Mouse (Mus musculus): ENCODE results near the gene C3.

C3 gene

GRCm38 (mm10) chr17:57223313-57223712 lies 4.6 kb downstream of the C3 start:
- no peak for DNase-seq (ENCODE audit: low read depth, low spot score)

GRCm38 (mm10) chr17:57221911-57222310 lies 6.0 kb downstream of the C3 start:
- no peak for DNase-seq (ENCODE audit: low read depth, low spot score)

GRCm38 (mm10) chr17:57219884-57220207 lies 8.1 kb downstream of the C3 start:
- peak; percentile 61 for DNase-seq (ENCODE audit: low read depth, low spot score)

DNA sequence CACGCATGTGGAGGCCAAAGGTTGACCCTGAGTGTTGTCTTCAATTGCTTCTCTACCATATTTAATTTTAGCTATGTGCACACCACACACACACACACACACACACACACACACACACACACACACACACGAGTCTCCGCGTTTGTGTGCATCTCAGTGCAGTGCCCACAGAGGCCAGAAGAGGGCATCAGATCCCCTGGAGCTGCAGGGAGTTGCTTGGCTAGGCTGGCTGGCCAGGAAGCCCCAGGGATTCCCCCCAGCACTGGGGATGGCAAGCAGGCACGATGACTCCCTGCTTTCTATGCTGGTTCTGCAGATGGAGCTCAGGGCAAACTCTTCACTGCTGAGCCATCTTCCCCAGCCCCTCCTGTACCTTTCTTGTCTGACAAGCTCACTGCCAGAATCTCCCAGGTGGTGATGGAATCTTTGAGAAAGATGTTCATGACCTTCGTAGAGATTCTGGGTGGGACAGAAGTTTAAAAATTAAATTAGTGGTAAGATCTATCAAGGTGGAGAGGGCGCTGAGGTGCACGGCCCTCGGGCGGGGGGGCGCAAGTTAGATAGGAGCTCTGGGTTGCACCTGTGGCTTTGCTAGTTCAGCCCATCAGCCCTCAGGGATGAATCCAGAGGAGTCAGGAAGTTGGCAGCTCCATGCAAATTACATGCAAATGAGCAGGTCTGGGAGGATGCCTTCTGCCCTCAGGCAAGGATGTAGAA lies 8.6 kb downstream of the C3 start:
- DNase-seq (ENCODE audit: low read depth, low spot score), result peak; percentile 80

DNA sequence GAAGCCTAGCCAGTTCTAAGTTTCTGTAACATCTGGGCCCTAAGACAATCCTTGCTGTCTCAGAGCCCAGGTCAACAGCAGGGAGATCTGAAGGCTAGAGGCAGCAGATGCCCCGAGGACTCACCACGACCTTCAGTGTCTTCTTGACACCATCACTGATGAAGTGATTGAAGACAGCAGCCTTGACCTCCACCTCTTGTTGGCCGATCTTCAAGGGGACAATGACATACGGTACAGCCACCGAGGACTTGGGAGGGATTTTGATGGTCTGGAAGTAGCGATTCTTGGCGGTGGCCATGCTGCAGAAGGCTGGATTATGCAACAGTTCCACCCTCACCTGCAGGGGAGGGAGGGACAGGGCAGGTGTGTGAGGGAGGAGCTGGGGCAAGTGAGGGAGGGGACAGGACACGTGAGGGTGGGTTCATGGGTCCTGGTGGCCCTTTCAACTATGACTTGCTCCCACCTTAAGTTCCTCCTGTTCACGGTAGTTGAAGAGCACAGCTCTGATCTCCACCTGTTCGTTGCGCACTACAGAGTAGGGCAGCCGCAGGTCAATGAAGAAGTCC lies 9.5 kb downstream of the C3 start:
- DNase-seq (ENCODE audit: low read depth, low spot score), result no peak

DNA sequence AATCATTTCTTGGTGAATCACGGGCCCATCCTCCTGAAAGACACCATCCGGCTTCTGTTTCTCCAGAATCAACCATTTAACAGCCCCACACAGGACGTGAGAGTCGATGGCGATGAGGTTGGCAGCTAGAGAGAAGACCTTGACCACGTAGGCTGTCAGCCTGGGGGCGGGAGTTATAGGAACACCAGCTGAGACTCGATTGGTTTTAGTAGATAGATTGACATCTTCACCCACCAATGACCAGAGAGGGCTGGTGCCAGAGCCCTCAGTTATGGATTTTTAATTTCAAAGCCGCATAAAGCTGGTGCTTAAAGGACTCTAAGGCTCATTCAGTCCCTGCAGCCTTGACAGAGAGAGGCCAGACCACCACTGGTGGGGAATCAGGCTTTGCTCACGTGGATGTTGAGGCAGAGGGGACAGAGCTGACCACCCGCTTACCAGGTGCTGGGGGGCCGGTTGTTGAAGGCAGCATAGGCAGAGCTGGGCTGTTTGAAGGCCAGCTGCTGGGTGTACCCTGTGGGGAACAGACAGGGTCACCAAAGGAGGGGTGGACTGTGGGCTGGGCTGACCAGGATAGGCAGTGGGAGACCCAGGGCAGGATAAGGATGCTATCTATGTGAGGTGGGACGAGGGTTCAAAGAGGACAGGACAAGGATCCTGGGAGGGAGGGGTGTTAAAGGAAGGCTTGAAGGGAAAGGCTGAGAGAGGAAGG lies 13.1 kb downstream of the C3 start:
- peak; percentile 32 for DNase-seq (ENCODE audit: low read depth, low spot score)

- DNase-seq (ENCODE audit: low read depth, low spot score), result no peak
Measured at GRCm38 (mm10) chr17:57211501-57211900, 16.4 kb downstream of the C3 start.

DNA sequence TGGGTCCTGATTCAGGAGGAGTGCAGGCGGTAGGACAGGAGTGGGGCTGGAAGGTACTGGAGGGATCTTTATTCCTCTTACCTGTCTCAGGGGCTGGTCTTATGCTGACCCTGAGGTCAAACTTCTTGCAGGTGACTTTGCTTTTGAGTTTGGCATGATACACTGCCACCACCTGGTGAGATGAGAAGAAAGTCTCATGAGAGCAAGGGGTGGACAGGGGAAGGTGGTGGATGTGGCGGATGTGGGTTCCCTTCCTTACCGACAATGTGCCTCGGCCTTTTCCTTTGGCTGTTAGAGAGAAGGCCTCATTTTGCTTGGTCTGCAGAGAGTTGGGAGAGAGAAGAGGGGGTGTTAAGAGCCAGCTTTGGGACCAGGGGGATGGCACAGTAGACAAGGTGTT lies 18.6 kb downstream of the C3 start:
- peak; percentile 62 for DNase-seq (ENCODE audit: low read depth, low spot score)

GRCm38 (mm10) chr17:57207938-57208337 lies 20.0 kb downstream of the C3 start:
- DNase-seq (ENCODE audit: low read depth, low spot score), result no peak

GRCm38 (mm10) chr17:57201841-57202724 lies 25.9 kb downstream of the C3 start:
- no peak for DNase-seq (ENCODE audit: low read depth, low spot score)

DNA sequence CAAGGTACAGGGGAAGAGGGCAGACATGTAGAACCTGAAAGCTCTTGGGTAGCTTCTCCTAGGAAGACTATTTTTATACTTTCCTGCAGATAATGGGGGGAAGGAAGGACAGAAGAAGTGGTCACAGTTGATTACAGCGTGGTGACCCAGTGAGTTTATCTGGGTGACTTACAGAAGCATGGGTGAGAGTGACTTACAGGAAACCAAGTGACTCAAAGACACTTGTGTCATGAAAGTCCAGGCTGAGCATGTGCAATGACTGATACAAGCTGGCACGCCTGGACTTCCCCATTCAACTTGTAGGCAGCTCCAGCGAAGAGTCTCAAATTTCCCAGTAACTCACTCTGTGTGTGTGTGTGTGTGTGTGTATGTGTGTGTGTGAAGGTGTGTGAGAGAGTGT lies 29.7 kb downstream of the C3 start:
- no peak for DNase-seq (ENCODE audit: low read depth, low spot score)

DNA sequence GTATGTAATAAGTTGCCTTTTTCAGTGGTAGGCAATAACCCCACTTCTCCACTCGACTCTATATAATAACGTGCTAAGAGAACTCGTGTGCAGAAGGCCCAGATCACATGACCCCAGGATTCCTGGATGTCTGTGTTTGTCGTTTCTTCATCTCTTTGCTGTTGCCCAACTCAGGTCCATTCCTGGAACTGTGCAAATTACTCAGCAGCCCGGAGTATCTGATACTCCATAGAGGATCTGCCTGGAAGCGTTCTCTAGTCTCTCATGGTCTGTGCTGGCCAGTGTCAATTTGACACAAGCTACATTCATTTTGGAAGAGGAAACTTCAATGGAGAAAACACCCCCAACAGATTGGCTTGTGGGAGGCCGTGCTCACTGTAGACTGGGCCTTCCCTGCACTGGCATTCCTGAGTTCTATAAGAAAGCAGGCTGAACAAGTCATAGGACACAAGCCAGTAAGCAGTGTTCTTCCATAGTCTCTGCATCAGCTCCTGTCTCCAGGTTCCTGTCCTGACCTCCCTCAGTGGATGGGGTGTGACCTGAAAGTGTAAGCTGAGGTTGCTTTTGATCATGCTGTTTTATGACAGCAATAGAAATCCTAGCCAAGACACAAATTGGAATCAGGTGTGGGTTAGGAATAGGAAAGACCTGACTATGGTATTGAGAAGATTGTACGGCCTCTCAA lies 32.5 kb downstream of the C3 start:
- DNase-seq (ENCODE audit: low read depth, low spot score), result no peak

DNA sequence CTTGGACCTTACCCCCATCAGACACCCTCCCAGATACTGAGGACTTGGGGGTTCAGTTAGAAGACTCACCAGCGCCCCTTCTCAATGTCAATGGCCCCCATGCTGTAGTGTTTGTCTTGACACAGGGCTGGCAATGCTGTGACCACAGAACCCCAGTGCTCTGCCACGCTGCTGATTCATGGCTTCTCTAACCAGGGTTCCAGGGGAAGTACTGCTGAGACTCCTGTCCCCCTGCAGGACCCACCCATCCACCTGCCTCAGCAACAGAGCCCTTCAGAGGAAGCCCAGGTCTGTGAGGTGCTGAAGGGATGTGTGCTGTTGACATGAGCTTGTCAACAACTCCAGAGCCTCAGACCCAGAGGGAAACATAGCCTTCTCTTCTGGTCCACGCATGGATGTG lies 33.2 kb downstream of the C3 start:
- no peak for DNase-seq (ENCODE audit: low read depth, low spot score)

DNA sequence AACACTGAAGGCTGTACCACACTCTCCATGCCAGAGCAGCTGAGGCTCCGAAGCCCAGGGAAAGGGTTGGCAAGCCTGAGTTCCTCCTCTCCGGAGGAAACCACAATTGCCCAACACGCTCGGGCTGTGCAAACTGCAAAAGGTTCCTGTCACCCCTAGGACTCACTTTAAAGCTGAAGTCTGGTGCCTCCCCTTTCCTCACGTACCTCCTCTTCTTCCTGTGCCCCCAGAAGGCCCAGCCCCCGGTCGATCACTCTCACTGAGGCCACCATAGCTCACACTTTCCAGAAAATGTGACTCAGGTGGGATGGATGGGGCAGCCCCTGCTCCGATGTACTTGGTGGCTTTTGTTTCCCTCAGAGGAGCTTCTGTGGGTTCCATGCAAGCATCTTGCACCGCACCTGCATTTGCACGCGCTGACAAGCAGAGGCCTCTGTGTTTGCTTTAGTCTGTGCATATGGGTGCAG lies 33.9 kb downstream of the C3 start, which contains the start of gene Tnfsf14:
Gene Tnfsf14 (minus strand): TSS at position 137 of the 467 bp plus-strand sequence.
- DNase-seq (ENCODE audit: low read depth, low spot score), result peak; percentile 76

DNA sequence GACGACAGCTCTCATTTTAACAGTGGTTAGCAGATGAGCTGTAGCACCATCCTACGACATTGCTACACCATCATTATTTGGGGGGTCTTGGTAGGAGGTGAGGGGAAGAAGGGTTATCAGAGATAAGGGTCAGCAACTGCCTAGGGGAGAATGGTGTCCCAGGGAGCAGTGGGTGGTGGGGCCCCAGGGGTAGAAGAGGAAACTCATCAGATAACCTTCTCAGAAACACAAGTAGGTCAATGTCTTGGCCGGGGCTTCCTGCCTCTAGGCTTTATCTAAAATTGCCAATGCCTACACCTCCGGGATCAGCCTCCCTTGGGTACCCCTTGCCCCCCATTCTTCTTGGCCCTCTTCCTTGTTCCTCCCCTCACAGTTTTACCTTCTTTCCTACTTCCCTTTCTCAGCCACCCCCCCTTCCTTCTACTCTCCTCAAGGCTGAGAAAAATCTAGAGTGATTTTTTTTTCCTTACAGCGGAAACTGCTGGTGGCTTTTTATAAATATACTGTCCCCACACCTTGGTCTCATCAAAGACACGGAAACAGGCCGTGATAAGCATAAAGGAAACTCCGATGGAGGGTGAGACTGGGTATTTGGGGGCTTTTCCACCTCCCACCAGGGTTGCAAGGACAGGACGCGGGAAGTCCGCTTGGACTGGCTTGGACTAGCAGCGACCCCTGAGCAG lies 39.3 kb downstream of the C3 start:
- DNase-seq (ENCODE audit: low read depth, low spot score), result peak; percentile 63

DNA sequence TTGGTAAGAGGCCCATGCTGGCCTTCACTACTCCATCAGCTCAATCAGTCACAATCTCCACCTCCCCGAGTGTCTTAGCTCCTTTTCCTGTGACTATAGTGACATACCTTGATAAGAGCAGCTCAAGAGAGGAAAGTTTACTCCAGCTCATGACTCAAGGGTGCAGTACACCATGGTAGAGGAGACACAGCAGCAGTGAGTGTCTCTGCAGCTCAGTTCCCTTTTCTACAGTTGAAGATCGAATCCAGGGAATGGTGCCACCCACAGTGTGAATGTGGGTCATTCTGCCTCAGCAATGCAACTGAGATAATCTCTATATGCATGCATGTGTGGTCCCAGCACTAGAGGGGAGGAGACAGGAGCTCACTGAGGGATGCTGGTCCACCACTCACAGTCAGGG lies 42.3 kb downstream of the C3 start:
- DNase-seq (ENCODE audit: low read depth, low spot score), result no peak

DNA sequence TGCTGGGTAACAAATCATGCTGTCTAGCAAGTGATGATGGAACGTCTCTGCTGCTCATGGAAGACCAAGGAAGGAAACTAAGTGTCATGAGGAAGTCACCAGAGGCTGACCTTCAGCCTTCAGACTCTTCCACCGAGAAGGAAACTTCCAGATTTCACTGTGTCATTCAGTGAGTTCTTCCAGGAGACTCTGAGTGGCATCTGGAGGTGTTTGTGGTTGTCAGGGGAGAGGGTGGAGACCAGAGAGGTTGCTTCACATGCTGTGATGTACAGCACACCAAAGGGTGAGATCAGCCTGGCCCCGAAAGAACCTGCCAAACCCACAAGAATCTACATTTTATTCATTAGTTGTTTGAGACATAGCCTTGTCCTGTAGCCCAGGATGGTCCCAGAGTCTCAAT lies 45.1 kb downstream of the C3 start:
- DNase-seq (ENCODE audit: low read depth, low spot score), result peak; percentile 46

GRCm38 (mm10) chr17:57180363-57180762 lies 47.6 kb downstream of the C3 start:
- peak; percentile 66 for DNase-seq (ENCODE audit: low read depth, low spot score)

GRCm38 (mm10) chr17:57173351-57173750 lies 54.6 kb downstream of the C3 start:
- DNase-seq (ENCODE audit: low read depth, low spot score), result no peak

DNA sequence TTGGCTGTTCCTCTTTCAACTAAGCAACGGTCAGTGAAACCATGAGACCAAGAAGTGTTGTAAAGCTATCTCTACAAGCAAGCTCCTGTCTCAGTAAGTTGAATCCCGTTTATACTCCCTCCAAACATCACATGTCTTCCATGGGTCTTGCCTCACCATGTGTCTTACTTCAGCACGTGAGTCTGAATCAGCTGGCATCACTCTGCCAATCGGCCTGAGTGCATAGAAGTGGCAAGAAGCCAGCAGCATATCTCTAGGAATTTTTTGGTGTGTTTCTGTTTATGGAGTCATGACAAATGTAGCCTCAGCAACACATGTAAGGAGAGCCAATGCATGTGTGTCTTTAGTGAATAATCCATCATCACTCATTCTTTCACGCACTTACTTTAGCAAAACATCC lies 55.6 kb downstream of the C3 start:
- DNase-seq (ENCODE audit: low read depth, low spot score), result no peak
